Mouse (Mus musculus): ENCODE data around the gene Egr2. TPM values are rescaled to one million over a fixed set of nuclear protein-coding genes. Genes with fewer than 3 reads are reported as not detected.

Gene Egr2
- polyA plus RNA-seq, 1 experiment from 2014 or later, result 0.93 TPM

DNA sequence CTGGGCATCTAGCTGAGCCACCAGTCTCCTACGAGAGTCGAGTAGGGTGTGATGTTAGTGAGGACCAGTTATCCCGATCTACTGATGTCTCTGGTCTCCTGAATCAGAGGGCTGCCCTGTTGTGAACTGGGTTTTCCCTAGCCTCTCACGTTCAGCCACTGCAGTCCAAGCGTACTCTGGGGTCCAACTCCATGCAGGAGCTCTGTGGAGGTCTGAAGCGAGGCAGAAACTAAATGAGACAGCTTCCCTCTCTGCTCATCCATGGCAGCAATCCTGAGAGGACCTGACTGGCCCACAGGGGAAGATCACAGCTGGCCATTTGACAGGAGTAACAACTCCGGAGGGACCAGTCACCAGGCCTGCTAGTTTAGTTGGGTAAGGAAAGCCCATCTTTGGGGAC lies 10.6 kb upstream of the Egr2 start:
- no peak overlapping the region for H3K9ac ChIP-seq (ENCODE audit: low read length)
- H3K4me2 ChIP-seq (ENCODE audit: low read length), result no peak overlapping the region
- H3K27ac ChIP-seq (replicated peaks in 1 of 2; ENCODE audit: control insufficient read depth in 1 of 2, insufficient read depth in 1 of 2, low read depth in 2 of 2, low read length in 2 of 2), result no peak overlapping the region
- H3K4me1 ChIP-seq (ENCODE audit: control insufficient read depth in 2 of 2, insufficient read depth in 2 of 2, low read length in 2 of 2), result no peaks in the 10 kb centered on the region
- no peak for ATAC-seq (ENCODE audit: insufficient number of reproducible peaks, insufficient read depth, low FRiP score, low read depth)
- no peaks in the 10 kb centered on the region for H3K36me3 ChIP-seq (ENCODE audit: control insufficient read depth, insufficient read depth, low read length)
- H3K27me3 ChIP-seq (ENCODE audit: control insufficient read depth, insufficient read depth, low read length), result no peaks in the 10 kb centered on the region
- no peaks in the 10 kb centered on the region for H3K9me3 ChIP-seq (ENCODE audit: control insufficient read depth, low read length)
- 71% methylated on average over 7 of the region's 7 CpGs for WGBS
- H3K4me3 ChIP-seq (ENCODE audit: control insufficient read depth in 1 of 2, insufficient read depth in 1 of 2, low read depth in 1 of 2, low read length in 2 of 2), result no peak overlapping the region

DNA sequence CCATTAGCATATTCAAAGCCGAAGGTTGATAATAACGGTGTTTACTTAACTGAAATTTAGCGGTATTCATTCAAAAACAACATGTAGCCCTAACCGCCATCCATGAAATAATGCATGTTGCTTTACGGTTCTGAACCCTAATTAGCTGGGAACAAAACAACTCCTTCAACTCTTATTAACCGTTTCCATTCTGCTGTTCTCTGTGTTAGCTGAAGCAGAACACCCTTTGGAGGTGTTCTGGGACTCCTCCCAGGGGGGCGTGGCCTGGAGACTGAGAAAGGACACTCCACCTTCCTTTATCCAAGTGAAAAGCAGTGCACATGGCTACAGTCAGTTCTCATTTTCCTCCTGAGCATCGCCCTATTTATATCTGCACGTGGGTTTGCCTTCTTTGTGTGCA lies 8.8 kb upstream of the Egr2 start:
- H3K27me3 ChIP-seq (ENCODE audit: control insufficient read depth, insufficient read depth, low read length), result peaks cover 3% of the 10 kb centered on the region; the same call in 1 of the 2 replicates
- WGBS, result 81% methylated on average over 9 of the region's 9 CpGs
- ATAC-seq (ENCODE audit: insufficient number of reproducible peaks, insufficient read depth, low FRiP score, low read depth), result no peak

DNA sequence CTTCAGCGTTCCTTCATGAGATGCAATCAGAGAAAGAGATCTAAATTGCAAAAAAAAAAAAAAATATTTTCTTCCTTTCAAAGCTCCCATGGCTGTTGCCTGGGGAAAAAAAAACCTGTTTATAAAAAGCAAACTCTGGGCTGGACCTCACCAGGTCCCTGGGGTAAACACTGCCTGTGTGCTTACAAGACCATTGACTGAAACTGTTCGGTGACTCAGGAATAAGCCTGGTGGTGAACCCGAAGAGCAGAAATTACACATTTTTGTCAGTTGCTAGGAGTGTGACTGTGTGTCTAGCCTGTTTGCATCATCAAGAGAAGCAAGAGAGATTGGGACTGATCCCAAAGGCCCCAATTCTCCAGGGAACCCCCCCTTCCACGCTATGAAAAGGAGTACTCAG lies 5.5 kb upstream of the Egr2 start:
- Histone ChIP-seq H3K9ac (ENCODE audit: low read length) (no peak overlapping the region), H3K27me3 (ENCODE audit: control insufficient read depth, insufficient read depth, low read length) (peaks cover 24% of the 10 kb centered on the region), H3K9me3 (ENCODE audit: control insufficient read depth, low read length) (no peaks in the 10 kb centered on the region), H3K36me3 (ENCODE audit: control insufficient read depth, insufficient read depth, low read length) (no peaks in the 10 kb centered on the region), H3K27ac (replicated peaks in 1 of 2; ENCODE audit: control insufficient read depth in 1 of 2, insufficient read depth in 1 of 2, low read depth in 2 of 2, low read length in 2 of 2) (no peak overlapping the region), H3K4me2 (ENCODE audit: low read length) (no peak overlapping the region), H3K4me3 (ENCODE audit: control insufficient read depth in 1 of 2, insufficient read depth in 1 of 2, low read depth in 1 of 2, low read length in 2 of 2) (no peak overlapping the region), H3K4me1 (ENCODE audit: control insufficient read depth in 2 of 2, insufficient read depth in 2 of 2, low read length in 2 of 2) (no peaks in the 10 kb centered on the region)
- 77% methylated on average over 4 of the region's 4 CpGs for WGBS
- ATAC-seq (ENCODE audit: insufficient number of reproducible peaks, insufficient read depth, low FRiP score, low read depth), result no peak

More for the DNA sequence above, 8.8 kb upstream of the Egr2 start:
- Histone ChIP-seq H3K4me3 (ENCODE audit: control insufficient read depth in 1 of 2, insufficient read depth in 1 of 2, low read depth in 1 of 2, low read length in 2 of 2) (no peak overlapping the region), H3K4me1 (ENCODE audit: control insufficient read depth in 2 of 2, insufficient read depth in 2 of 2, low read length in 2 of 2) (no peaks in the 10 kb centered on the region), H3K36me3 (ENCODE audit: control insufficient read depth, insufficient read depth, low read length) (no peaks in the 10 kb centered on the region), H3K4me2 (ENCODE audit: low read length) (no peak overlapping the region), H3K9ac (ENCODE audit: low read length) (no peak overlapping the region), H3K27ac (replicated peaks in 1 of 2; ENCODE audit: control insufficient read depth in 1 of 2, insufficient read depth in 1 of 2, low read depth in 2 of 2, low read length in 2 of 2) (no peak overlapping the region), H3K9me3 (ENCODE audit: control insufficient read depth, low read length) (no peaks in the 10 kb centered on the region)

DNA sequence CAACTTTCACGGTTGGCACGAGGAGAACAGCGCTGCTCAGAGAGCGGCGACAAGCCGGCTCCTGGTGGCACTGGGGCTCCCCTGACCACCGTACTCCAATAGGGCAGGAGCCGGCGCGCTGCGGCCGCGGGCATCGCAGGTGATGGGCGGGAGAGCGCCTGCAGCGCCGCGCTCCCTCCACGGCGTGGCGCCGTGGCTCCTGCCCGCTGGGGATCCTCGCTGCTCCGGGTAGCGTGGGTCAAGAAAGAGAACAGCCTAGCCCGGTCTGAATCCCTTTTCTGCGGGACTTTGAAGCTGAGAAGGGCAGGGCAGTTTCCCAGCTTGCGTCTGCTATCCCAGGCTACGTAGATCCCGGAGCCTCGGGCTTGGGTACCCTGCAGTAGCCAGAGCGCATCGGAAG lies 697 bp downstream of the Egr2 start:
- peak; percentile 34; the same call in 1 of the 2 replicates for ATAC-seq (ENCODE audit: insufficient number of reproducible peaks, insufficient read depth, low FRiP score, low read depth)

DNA sequence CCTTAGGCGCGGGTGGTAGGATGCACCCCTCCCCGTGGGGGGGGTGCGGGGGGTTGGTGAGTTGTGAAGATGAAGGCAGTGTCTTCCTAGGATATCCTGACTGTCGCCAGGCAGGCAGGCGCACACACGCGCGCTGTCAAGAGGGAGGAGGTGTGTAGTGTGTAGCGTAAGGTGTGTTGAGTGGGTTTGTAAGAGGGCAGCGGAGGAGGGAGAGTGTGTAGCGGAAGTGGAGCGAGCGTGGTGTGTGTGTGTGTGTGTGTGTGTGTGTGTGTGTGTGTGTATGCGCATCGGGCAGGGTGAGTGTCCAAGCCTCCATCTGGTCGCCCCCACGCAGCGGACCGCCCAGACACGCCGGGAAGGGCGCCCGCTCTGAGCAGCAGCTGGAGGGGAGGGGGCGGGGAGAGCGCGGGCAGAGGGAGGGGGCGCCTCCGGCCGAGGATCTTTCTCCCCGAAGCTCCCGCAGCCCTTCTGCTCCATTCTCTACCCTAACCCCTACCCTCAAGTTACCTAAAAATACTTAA lies 1.4 kb downstream of the Egr2 start:
- H3K4me2 ChIP-seq (ENCODE audit: low read length), result peak overlapping the region; percentile 98
- peaks cover 70% of the 10 kb centered on the region for H3K27me3 ChIP-seq (ENCODE audit: control insufficient read depth, insufficient read depth, low read length)
- peak overlapping the region; percentile 69 for H3K9ac ChIP-seq (ENCODE audit: low read length)
- H3K4me3 ChIP-seq (ENCODE audit: control insufficient read depth in 1 of 2, insufficient read depth in 1 of 2, low read depth in 1 of 2, low read length in 2 of 2), result peak overlapping the region; percentile 71
- ATAC-seq (ENCODE audit: insufficient number of reproducible peaks, insufficient read depth, low FRiP score, low read depth), result no peak
- 1% methylated on average over 28 of the region's 32 CpGs for WGBS
- H3K4me1 ChIP-seq (ENCODE audit: control insufficient read depth in 2 of 2, insufficient read depth in 2 of 2, low read length in 2 of 2), result peaks cover 7 to 34% of the 10 kb centered on the region in 2 experiments; a peak in 3 of 4 replicates
- H3K9me3 ChIP-seq (ENCODE audit: control insufficient read depth, low read length), result no peaks in the 10 kb centered on the region
- no peaks in the 10 kb centered on the region for H3K36me3 ChIP-seq (ENCODE audit: control insufficient read depth, insufficient read depth, low read length)
- 0 out of 4 replicates have a peak overlapping the region, but pooled peaks of 1 of the 2 experiments have one; percentile 2 for H3K27ac ChIP-seq (replicated peaks in 1 of 2; ENCODE audit: control insufficient read depth in 1 of 2, insufficient read depth in 1 of 2, low read depth in 2 of 2, low read length in 2 of 2)

More for the DNA sequence above, 697 bp downstream of the Egr2 start:
- under 1% methylated on average over 35 of the region's 35 CpGs for WGBS
- Histone ChIP-seq H3K27ac (replicated peaks in 1 of 2; ENCODE audit: control insufficient read depth in 1 of 2, insufficient read depth in 1 of 2, low read depth in 2 of 2, low read length in 2 of 2) (no peak overlapping the region), H3K9me3 (ENCODE audit: control insufficient read depth, low read length) (no peaks in the 10 kb centered on the region), H3K9ac (ENCODE audit: low read length) (peak overlapping the region; percentile 69), H3K4me2 (ENCODE audit: low read length) (peak overlapping the region; percentile 98), H3K4me1 (ENCODE audit: control insufficient read depth in 2 of 2, insufficient read depth in 2 of 2, low read length in 2 of 2) (peaks cover 7 to 34% of the 10 kb centered on the region in 2 experiments; a peak in 3 of 4 replicates), H3K4me3 (ENCODE audit: control insufficient read depth in 1 of 2, insufficient read depth in 1 of 2, low read depth in 1 of 2, low read length in 2 of 2) (peak overlapping the region; percentile 71), H3K27me3 (ENCODE audit: control insufficient read depth, insufficient read depth, low read length) (peaks cover 68% of the 10 kb centered on the region), H3K36me3 (ENCODE audit: control insufficient read depth, insufficient read depth, low read length) (no peaks in the 10 kb centered on the region)

DNA sequence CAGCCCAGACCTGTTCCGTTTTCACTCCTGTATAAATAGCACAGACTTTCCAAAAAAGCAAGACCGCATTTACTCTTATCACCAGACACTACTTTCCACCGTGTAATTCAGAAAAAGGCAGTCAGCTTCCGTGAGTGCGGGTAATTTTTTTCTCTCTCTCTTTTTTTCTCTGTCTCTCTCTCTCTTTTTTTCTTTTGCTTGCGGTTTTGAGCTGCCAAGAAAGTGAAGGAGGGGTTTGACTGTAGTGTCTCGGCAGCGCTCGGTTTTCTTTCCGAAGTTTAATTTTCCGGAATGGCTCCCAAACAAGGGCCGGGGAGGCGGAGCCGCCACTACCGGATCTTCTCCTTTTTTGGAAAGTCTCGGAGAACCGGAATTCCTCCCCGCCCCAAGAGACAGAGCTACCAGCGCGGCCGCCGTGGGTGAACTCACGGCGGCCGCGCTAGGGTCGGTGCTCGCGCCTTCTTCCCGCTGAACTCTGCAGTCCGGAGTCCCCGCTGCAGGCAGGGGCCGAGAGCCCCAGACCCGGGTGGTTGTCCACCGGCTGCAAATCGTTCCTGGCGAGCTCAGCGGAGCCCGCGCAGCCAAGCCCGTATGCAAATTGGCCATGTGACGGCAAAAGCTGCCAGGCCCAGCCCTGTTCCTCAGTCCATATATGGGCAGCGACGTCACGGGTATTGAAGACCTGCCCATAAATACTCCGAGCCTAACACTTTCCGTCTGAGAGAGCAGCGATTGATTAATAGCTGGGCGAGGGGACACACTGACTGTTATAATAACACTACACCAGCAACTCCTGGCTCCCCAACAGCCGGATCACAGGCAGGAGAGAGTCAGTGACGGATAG lies 2.1 kb downstream of the Egr2 start:
- Histone ChIP-seq H3K36me3 (ENCODE audit: control insufficient read depth, insufficient read depth, low read length) (no peaks in the 10 kb centered on the region), H3K27me3 (ENCODE audit: control insufficient read depth, insufficient read depth, low read length) (peaks cover 76% of the 10 kb centered on the region), H3K4me2 (ENCODE audit: low read length) (peak overlapping the region; percentile 98), H3K9me3 (ENCODE audit: control insufficient read depth, low read length) (no peaks in the 10 kb centered on the region), H3K9ac (ENCODE audit: low read length) (peak overlapping the region; percentile 69), H3K27ac (replicated peaks in 1 of 2; ENCODE audit: control insufficient read depth in 1 of 2, insufficient read depth in 1 of 2, low read depth in 2 of 2, low read length in 2 of 2) (peak overlapping the region in 1 of 2 experiments; percentile 83; a peak in 2 of 4 replicates), H3K4me3 (ENCODE audit: control insufficient read depth in 1 of 2, insufficient read depth in 1 of 2, low read depth in 1 of 2, low read length in 2 of 2) (peak overlapping the region; percentile 71), H3K4me1 (ENCODE audit: control insufficient read depth in 2 of 2, insufficient read depth in 2 of 2, low read length in 2 of 2) (peaks cover 7 to 34% of the 10 kb centered on the region in 2 experiments; a peak in 3 of 4 replicates)
- peak; percentile 85 for ATAC-seq (ENCODE audit: insufficient number of reproducible peaks, insufficient read depth, low FRiP score, low read depth)
- under 1% methylated on average over 51 of the region's 51 CpGs for WGBS

DNA sequence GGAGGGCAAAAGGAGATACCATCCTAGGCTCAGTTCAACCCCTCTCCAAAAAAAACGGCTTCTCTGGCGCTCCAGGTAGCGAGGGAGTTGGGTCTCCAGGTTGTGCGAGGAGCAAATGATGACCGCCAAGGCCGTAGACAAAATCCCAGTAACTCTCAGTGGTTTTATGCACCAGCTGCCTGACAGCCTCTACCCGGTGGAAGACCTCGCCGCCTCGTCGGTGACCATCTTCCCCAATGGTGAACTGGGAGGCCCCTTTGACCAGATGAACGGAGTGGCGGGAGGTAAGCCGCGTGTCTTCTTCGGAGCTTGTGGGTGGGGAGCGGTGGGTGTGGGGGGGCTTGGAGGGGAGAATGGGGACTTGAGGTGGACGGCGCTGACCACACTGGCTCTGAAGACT lies 2.8 kb downstream of the Egr2 start:
- H3K4me1 ChIP-seq (ENCODE audit: control insufficient read depth in 2 of 2, insufficient read depth in 2 of 2, low read length in 2 of 2), result peaks cover 7 to 34% of the 10 kb centered on the region in 2 experiments; a peak in 3 of 4 replicates
- H3K27me3 ChIP-seq (ENCODE audit: control insufficient read depth, insufficient read depth, low read length), result peaks cover 75% of the 10 kb centered on the region
- ATAC-seq (ENCODE audit: insufficient number of reproducible peaks, insufficient read depth, low FRiP score, low read depth), result no peak
- 1% methylated on average over 19 of the region's 19 CpGs for WGBS
- peak overlapping the region; percentile 71 for H3K4me3 ChIP-seq (ENCODE audit: control insufficient read depth in 1 of 2, insufficient read depth in 1 of 2, low read depth in 1 of 2, low read length in 2 of 2)
- no peaks in the 10 kb centered on the region for H3K9me3 ChIP-seq (ENCODE audit: control insufficient read depth, low read length)
- no peak overlapping the region for H3K27ac ChIP-seq (replicated peaks in 1 of 2; ENCODE audit: control insufficient read depth in 1 of 2, insufficient read depth in 1 of 2, low read depth in 2 of 2, low read length in 2 of 2)
- H3K36me3 ChIP-seq (ENCODE audit: control insufficient read depth, insufficient read depth, low read length), result no peaks in the 10 kb centered on the region
- peak overlapping the region; percentile 69 for H3K9ac ChIP-seq (ENCODE audit: low read length)
- peak overlapping the region; percentile 98 for H3K4me2 ChIP-seq (ENCODE audit: low read length)

Measured in heart, embryonic 14.5 days (tissue).